Mouse (Mus musculus) hindbrain, embryonic 15.5 days (tissue): ENCODE data around the gene Tesk2. TPM values are rescaled to one million over a fixed set of nuclear protein-coding genes. Genes with fewer than 3 reads are reported as not detected.
A peak's percentile ranks its signal among the peaks of the same experiment; 100 is the strongest.
"Not testable (repeated sequence)": the region's sequence is repeated elsewhere in the genome, so short reads cannot be mapped to it uniquely, and the experiment has no call there.

Experiments used
- ATAC-seq: fragments of 200-750 bp; cut with Nextera tagmentation; 2 replicates; pipeline ENCODE4 v1.8.0; 2017; ENCODE audit warnings: low read depth, moderate number of reproducible peaks, moderate TSS enrichment; ENCODE audit not compliant: low FRiP score
- H3K27ac ChIP-seq: fragments of 300-500 bp; sonication (generic); replicated peaks from 2 replicates; pipeline ENCODE4 v1.5.1; 2015; ENCODE audit warnings: mild to moderate bottlenecking, inconsistent platforms
- H3K27me3 ChIP-seq: fragments of 300-500 bp; sonication (generic); 2 replicates; pipeline ENCODE4 v1.6.1; 2015; ENCODE audit warnings: control low read depth, inconsistent platforms
- H3K36me3 ChIP-seq: fragments of 300-500 bp; sonication (generic); 2 replicates; pipeline ENCODE4 v1.6.1; 2015; ENCODE audit warnings: control low read depth, inconsistent platforms
- H3K4me1 ChIP-seq: fragments of 300-500 bp; sonication (generic); replicated peaks from 2 replicates; pipeline ENCODE4 v1.6.1; 2015; ENCODE audit warnings: control low read depth, inconsistent platforms
- H3K4me2 ChIP-seq: fragments of 300-500 bp; sonication (generic); 2 replicates; pipeline ENCODE4 v1.6.1; 2015; ENCODE audit warnings: moderate library complexity, mild to moderate bottlenecking, inconsistent platforms
- H3K4me3 ChIP-seq: fragments of 300-500 bp; sonication (generic); 2 replicates; pipeline ENCODE4 v1.5.1; 2015; ENCODE audit warnings: mild to moderate bottlenecking, inconsistent platforms
- H3K9ac ChIP-seq: fragments of 300-500 bp; sonication (generic); 2 replicates; pipeline ENCODE4 v1.6.1; 2015; ENCODE audit warnings: inconsistent platforms
- H3K9me3 ChIP-seq: fragments of 300-500 bp; sonication (generic); 2 replicates; pipeline ENCODE4 v1.6.1; 2016; ENCODE audit warnings: control low read depth, inconsistent platforms
- WGBS: fragments of 180-500 bp; shearing (Covaris S2); methylation state at CpG from one replicate; pipeline ENCODE4 v1.1.7; 2015; 5-methylcytosine and 5-hydroxymethylcytosine counted together
- polyA plus RNA-seq: library from polyadenylated mRNA; unstranded; fragments of >200 nt; fragmentation: Nextera tagmentation; extraction: Ambion mirVana; gene quantifications from 2 replicates; pipeline ENCODE4 v1.2.1, GENCODE M21; 2015

The Tesk2 gene
- polyA plus RNA-seq, 1 experiment from 2014 or later: 2.6 TPM

- Histone ChIP-seq H3K36me3 (no peaks in the 10 kb centered on the region), H3K9ac (no peak overlapping the region), H3K4me3 (no peak overlapping the region), H3K9me3 (no peaks in the 10 kb centered on the region), H3K27me3 (no peaks in the 10 kb centered on the region), H3K4me1 (peaks cover 16% of the 10 kb centered on the region), H3K4me2 (no peak overlapping the region), H3K27ac (peak overlapping the region; percentile 57)
- WGBS: 9% methylated on average over 6 of the region's 6 CpGs
- ATAC-seq: 0 out of 2 replicates have a peak, but pooled peaks have one; percentile 44
Measured at GRCm38 (mm10) chr4:116830070-116830368, 109.3 kb downstream of the Tesk2 start.

- no peak overlapping the region for H3K27ac ChIP-seq
- H3K4me3 ChIP-seq: no peak overlapping the region
- no peaks in the 10 kb centered on the region for H3K4me1 ChIP-seq
- 18% methylated on average over 2 of the region's 2 CpGs for WGBS
- H3K36me3 ChIP-seq: no peaks in the 10 kb centered on the region
- H3K27me3 ChIP-seq: no peaks in the 10 kb centered on the region
- no peak for ATAC-seq
- no peak overlapping the region for H3K4me2 ChIP-seq
- no peak overlapping the region for H3K9ac ChIP-seq
- H3K9me3 ChIP-seq: no peaks in the 10 kb centered on the region
Measured at GRCm38 (mm10) chr4:116838999-116839398, 118.3 kb downstream of the Tesk2 start.

- H3K36me3 ChIP-seq, H3K9ac ChIP-seq, ATAC-seq, H3K4me3 ChIP-seq, H3K27me3 ChIP-seq, H3K27ac ChIP-seq, H3K4me1 ChIP-seq, H3K9me3 ChIP-seq: not testable (repeated sequence)
- WGBS: 34% methylated on average over 21 of the region's 29 CpGs
- 0 out of 2 replicates have a peak overlapping the region, but pooled peaks have one; percentile 23 for H3K4me2 ChIP-seq
Measured at GRCm38 (mm10) chr4:116840096-116840495, 119.3 kb downstream of the Tesk2 start.

- H3K27ac ChIP-seq: no peak overlapping the region
- H3K36me3 ChIP-seq: no peaks in the 10 kb centered on the region
- WGBS: 87% methylated on average over 6 of the region's 6 CpGs
- H3K4me3 ChIP-seq: no peak overlapping the region
- H3K9ac ChIP-seq: no peak overlapping the region
- no peaks in the 10 kb centered on the region for H3K9me3 ChIP-seq
- no peaks in the 10 kb centered on the region for H3K4me1 ChIP-seq
- ATAC-seq: no peak
- no peak overlapping the region for H3K4me2 ChIP-seq
- no peaks in the 10 kb centered on the region for H3K27me3 ChIP-seq
Measured at GRCm38 (mm10) chr4:116840841-116841240, 120.1 kb downstream of the Tesk2 start.

GRCm38 (mm10) chr4:116844324-116844723 is 123.6 kb downstream of the Tesk2 start:
- 88% methylated on average over 3 of the region's 3 CpGs for WGBS
- H3K4me1 ChIP-seq: no peaks in the 10 kb centered on the region
- no peak overlapping the region for H3K4me2 ChIP-seq
- no peak overlapping the region for H3K27ac ChIP-seq
- no peak overlapping the region for H3K4me3 ChIP-seq
- no peak for ATAC-seq
- H3K9me3 ChIP-seq: no peaks in the 10 kb centered on the region
- no peaks in the 10 kb centered on the region for H3K36me3 ChIP-seq
- no peak overlapping the region for H3K9ac ChIP-seq
- H3K27me3 ChIP-seq: no peaks in the 10 kb centered on the region

GRCm38 (mm10) chr4:116849901-116850300 is 129.2 kb downstream of the Tesk2 start:
- no peak overlapping the region for H3K4me3 ChIP-seq
- no peaks in the 10 kb centered on the region for H3K27me3 ChIP-seq
- H3K4me2 ChIP-seq: no peak overlapping the region
- no peak overlapping the region for H3K27ac ChIP-seq
- H3K9ac ChIP-seq: no peak overlapping the region
- 77% methylated on average over 3 of the region's 3 CpGs for WGBS
- H3K4me1 ChIP-seq: no peaks in the 10 kb centered on the region
- ATAC-seq: no peak
- H3K36me3 ChIP-seq: no peaks in the 10 kb centered on the region
- no peaks in the 10 kb centered on the region for H3K9me3 ChIP-seq

- H3K9ac ChIP-seq: no peak overlapping the region
- H3K27me3 ChIP-seq: no peaks in the 10 kb centered on the region
- no peaks in the 10 kb centered on the region for H3K4me1 ChIP-seq
- H3K4me3 ChIP-seq: no peak overlapping the region
- H3K27ac ChIP-seq: no peak overlapping the region
- 16% methylated on average over 2 of the region's 2 CpGs for WGBS
- no peaks in the 10 kb centered on the region for H3K9me3 ChIP-seq
- no peak overlapping the region for H3K4me2 ChIP-seq
- no peaks in the 10 kb centered on the region for H3K36me3 ChIP-seq
- ATAC-seq: no peak
Measured at GRCm38 (mm10) chr4:116854286-116854685, 133.5 kb downstream of the Tesk2 start.

Other genes with a start within 250 kb of the Tesk2 start
- 12.0 and 14.5 TPM in 2 replicates for gene Ipp, start 213.4 kb upstream of the Tesk2 start, polyA plus RNA-seq
- gene Tmem69, start 165.0 kb upstream of the Tesk2 start, polyA plus RNA-seq: 21.4 and 21.5 TPM in 2 replicates
- 14.4 and 15.4 TPM in 2 replicates for gene Gpbp1l1, start 163.3 kb upstream of the Tesk2 start, polyA plus RNA-seq
- 4.4 and 4.8 TPM in 2 replicates for gene Ccdc17, start 124.3 kb upstream of the Tesk2 start, polyA plus RNA-seq
- gene Nasp, start 93.0 kb upstream of the Tesk2 start, polyA plus RNA-seq: 92.9 and 98.3 TPM in 2 replicates
- gene Akr1a1, start 69.3 kb upstream of the Tesk2 start, polyA plus RNA-seq: 704 and 712 TPM in 2 replicates
- 446 and 514 TPM in 2 replicates for gene Prdx1, start 35.4 kb upstream of the Tesk2 start, polyA plus RNA-seq
- gene Mmachc, start 12.5 kb upstream of the Tesk2 start, polyA plus RNA-seq: 23.0 and 23.2 TPM in 2 replicates
- 12.6 and 13.6 TPM in 2 replicates for gene Ccdc163, start 12.4 kb upstream of the Tesk2 start, polyA plus RNA-seq
- gene Toe1, start 86.7 kb downstream of the Tesk2 start, polyA plus RNA-seq: 27.4 and 32.8 TPM in 2 replicates
- gene Mutyh, start 86.8 kb downstream of the Tesk2 start, polyA plus RNA-seq: 7.4 and 8.4 TPM in 2 replicates
- 1.9 and 2.0 TPM in 2 replicates for gene Hpdl, start 100.8 kb downstream of the Tesk2 start, polyA plus RNA-seq
- gene Zswim5, start 156.4 kb downstream of the Tesk2 start, polyA plus RNA-seq: 5.2 and 5.4 TPM in 2 replicates